Mouse (Mus musculus): Measurements from ENCODE around the gene Pex10. TPM values are rescaled to one million over a fixed set of nuclear protein-coding genes. Genes with fewer than 3 reads are reported as not detected.
"Not testable (repeated sequence)": the region's sequence is repeated elsewhere in the genome, so short reads cannot be mapped to it uniquely, and the experiment has no call there.

Gene Pex10
- polyA plus RNA-seq, 1 experiment, result 19.2 TPM

GRCm38 (mm10) chr4:155065970-155066833 is 614 bp upstream of the Pex10 start:
- TF ChIP-seq CTCF (IDR thresholded peaks at IDR 0.05; ENCODE audit: borderline replicate concordance, extremely low read depth, insufficient read depth, insufficient read length) (peak; percentile 86), POLR2A (IDR thresholded peaks at IDR 0.05; ENCODE audit: borderline replicate concordance, extremely low read depth, insufficient read depth, insufficient read length, poor library complexity, severe bottlenecking) (no peak)
- peak; percentile 97 for DNase-seq (ENCODE audit: low read depth)

- DNase-seq (ENCODE audit: low read depth), result no peak
- TF ChIP-seq POLR2A (IDR thresholded peaks at IDR 0.05; ENCODE audit: borderline replicate concordance, extremely low read depth, insufficient read depth, insufficient read length, poor library complexity, severe bottlenecking), result no peak
- TF ChIP-seq CTCF (IDR thresholded peaks at IDR 0.05; ENCODE audit: borderline replicate concordance, extremely low read depth, insufficient read depth, insufficient read length), result no peak
Observed at GRCm38 (mm10) chr4:155068357-155068972, 1.6 kb downstream of the Pex10 start.

GRCm38 (mm10) chr4:155069191-155069590 is 2.4 kb downstream of the Pex10 start:
- no peak for DNase-seq (ENCODE audit: low read depth)
- peak; percentile 37; the same call in 1 of the 2 replicates for TF ChIP-seq CTCF (IDR thresholded peaks at IDR 0.05; ENCODE audit: borderline replicate concordance, extremely low read depth, insufficient read depth, insufficient read length)
- TF ChIP-seq POLR2A (IDR thresholded peaks at IDR 0.05; ENCODE audit: borderline replicate concordance, extremely low read depth, insufficient read depth, insufficient read length, poor library complexity, severe bottlenecking), result no peak

- TF ChIP-seq POLR2A (IDR thresholded peaks at IDR 0.05; ENCODE audit: borderline replicate concordance, extremely low read depth, insufficient read depth, insufficient read length, poor library complexity, severe bottlenecking) (no peak), CTCF (IDR thresholded peaks at IDR 0.05; ENCODE audit: borderline replicate concordance, extremely low read depth, insufficient read depth, insufficient read length) (no peak)
- DNase-seq (ENCODE audit: low read depth), result no peak
Observed at GRCm38 (mm10) chr4:155070199-155070598, 3.4 kb downstream of the Pex10 start.

- TF ChIP-seq POLR2A (IDR thresholded peaks at IDR 0.05; ENCODE audit: borderline replicate concordance, extremely low read depth, insufficient read depth, insufficient read length, poor library complexity, severe bottlenecking) (no peak), CTCF (IDR thresholded peaks at IDR 0.05; ENCODE audit: borderline replicate concordance, extremely low read depth, insufficient read depth, insufficient read length) (no peak)
- no peak for DNase-seq (ENCODE audit: low read depth)
Observed at GRCm38 (mm10) chr4:155070921-155071320, 4.1 kb downstream of the Pex10 start.

GRCm38 (mm10) chr4:155074418-155074817 is 7.6 kb downstream of the Pex10 start:
- TF ChIP-seq CTCF (IDR thresholded peaks at IDR 0.05; ENCODE audit: borderline replicate concordance, extremely low read depth, insufficient read depth, insufficient read length), result no peak
- no peak for TF ChIP-seq POLR2A (IDR thresholded peaks at IDR 0.05; ENCODE audit: borderline replicate concordance, extremely low read depth, insufficient read depth, insufficient read length, poor library complexity, severe bottlenecking)
- no peak for DNase-seq (ENCODE audit: low read depth)

GRCm38 (mm10) chr4:155075137-155075536 is 8.3 kb downstream of the Pex10 start:
- TF ChIP-seq CTCF (IDR thresholded peaks at IDR 0.05; ENCODE audit: borderline replicate concordance, extremely low read depth, insufficient read depth, insufficient read length) (peak; percentile 24; the same call in 1 of the 2 replicates), POLR2A (IDR thresholded peaks at IDR 0.05; ENCODE audit: borderline replicate concordance, extremely low read depth, insufficient read depth, insufficient read length, poor library complexity, severe bottlenecking) (no peak)
- DNase-seq (ENCODE audit: low read depth), result no peak

GRCm38 (mm10) chr4:155075813-155076212 is 9.0 kb downstream of the Pex10 start:
- DNase-seq (ENCODE audit: low read depth), result no peak
- TF ChIP-seq POLR2A (IDR thresholded peaks at IDR 0.05; ENCODE audit: borderline replicate concordance, extremely low read depth, insufficient read depth, insufficient read length, poor library complexity, severe bottlenecking) (no peak), CTCF (IDR thresholded peaks at IDR 0.05; ENCODE audit: borderline replicate concordance, extremely low read depth, insufficient read depth, insufficient read length) (no peak)

GRCm38 (mm10) chr4:155076677-155077076 is 9.9 kb downstream of the Pex10 start:
- no peak for DNase-seq (ENCODE audit: low read depth)
- TF ChIP-seq POLR2A (IDR thresholded peaks at IDR 0.05; ENCODE audit: borderline replicate concordance, extremely low read depth, insufficient read depth, insufficient read length, poor library complexity, severe bottlenecking) (no peak), CTCF (IDR thresholded peaks at IDR 0.05; ENCODE audit: borderline replicate concordance, extremely low read depth, insufficient read depth, insufficient read length) (no peak)

GRCm38 (mm10) chr4:155078808-155079207 is 12.0 kb downstream of the Pex10 start:
- not testable (repeated sequence) for DNase-seq (ENCODE audit: low read depth)

- DNase-seq (ENCODE audit: low read depth), result no peak
- no peak for TF ChIP-seq POLR2A (IDR thresholded peaks at IDR 0.05; ENCODE audit: borderline replicate concordance, extremely low read depth, insufficient read depth, insufficient read length, poor library complexity, severe bottlenecking)
- TF ChIP-seq CTCF (IDR thresholded peaks at IDR 0.05; ENCODE audit: borderline replicate concordance, extremely low read depth, insufficient read depth, insufficient read length), result no peak
Observed at GRCm38 (mm10) chr4:155079666-155080065, 12.8 kb downstream of the Pex10 start.

GRCm38 (mm10) chr4:155083553-155083952 is 16.7 kb downstream of the Pex10 start:
- no peak for TF ChIP-seq CTCF (IDR thresholded peaks at IDR 0.05; ENCODE audit: borderline replicate concordance, extremely low read depth, insufficient read depth, insufficient read length)
- no peak for TF ChIP-seq POLR2A (IDR thresholded peaks at IDR 0.05; ENCODE audit: borderline replicate concordance, extremely low read depth, insufficient read depth, insufficient read length, poor library complexity, severe bottlenecking)
- DNase-seq (ENCODE audit: low read depth), result no peak
